Mouse (Mus musculus) 3134 (cell line): ENCODE data around the gene Smim11.

Experiments used
- DNase-seq: peaks from one replicate; pipeline ENCODE4 v3.0.0-alpha.2; 2011; ENCODE audit warnings: low spot score; ENCODE audit not compliant: insufficient read length; ENCODE audit errors: extremely low read depth

Gene Smim11

DNA sequence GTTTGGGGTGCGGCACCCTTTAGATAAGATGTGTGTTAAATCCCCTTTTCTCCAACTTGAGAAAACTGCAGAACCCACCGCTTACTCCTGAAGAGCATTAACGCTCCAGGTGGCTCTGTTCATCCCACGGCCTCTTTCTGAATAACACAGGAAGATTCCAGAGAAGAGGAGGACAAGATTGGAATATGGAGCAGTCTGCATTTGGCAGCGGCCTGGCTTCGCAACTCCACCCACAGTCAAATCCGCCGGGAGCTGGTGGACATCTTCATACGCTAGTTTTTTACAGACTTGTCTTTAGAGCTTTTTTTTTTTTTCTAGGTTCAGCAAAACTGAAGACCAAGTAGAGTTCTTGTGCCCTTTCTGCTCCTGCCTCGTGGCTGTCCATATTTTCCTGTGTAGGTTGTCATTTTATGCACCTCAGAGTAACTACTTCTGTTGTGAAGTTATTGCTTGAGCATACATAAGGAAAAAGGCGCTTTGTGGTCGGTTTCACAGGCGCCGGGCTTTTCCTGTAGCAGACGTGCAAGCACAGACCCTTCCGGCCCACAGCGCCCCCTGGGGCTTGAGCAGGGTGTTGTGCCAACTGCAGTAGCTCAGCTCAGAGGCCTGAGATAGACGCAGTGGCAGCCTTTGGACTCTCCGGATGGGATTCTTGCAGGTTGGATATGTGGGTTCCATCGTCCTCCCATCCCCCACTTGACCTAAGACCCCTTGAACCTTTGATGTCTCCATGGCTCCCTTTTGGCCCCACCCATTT is 18.4 kb downstream of the Smim11 start:
- peak; percentile 23 for DNase-seq

DNA sequence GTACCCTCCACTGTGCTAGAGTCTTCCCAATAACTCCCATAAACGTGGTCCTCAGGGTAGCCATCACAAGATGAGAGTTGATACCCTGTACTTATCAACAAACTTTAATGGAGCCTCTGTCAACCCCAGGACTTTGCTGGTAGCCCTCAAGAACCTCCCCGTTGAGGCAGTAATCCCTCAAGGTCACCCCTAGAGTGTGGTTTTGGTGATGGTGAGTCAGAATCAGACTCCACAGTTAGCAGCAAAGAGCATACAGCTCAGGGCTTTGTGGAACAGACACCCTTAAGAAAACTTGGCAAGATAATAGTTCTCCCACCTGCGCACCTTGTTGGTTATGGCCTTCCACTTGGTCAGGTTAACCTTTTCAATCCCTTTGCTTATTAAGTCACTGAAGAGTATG is 19.3 kb downstream of the Smim11 start:
- no peak for DNase-seq

DNA sequence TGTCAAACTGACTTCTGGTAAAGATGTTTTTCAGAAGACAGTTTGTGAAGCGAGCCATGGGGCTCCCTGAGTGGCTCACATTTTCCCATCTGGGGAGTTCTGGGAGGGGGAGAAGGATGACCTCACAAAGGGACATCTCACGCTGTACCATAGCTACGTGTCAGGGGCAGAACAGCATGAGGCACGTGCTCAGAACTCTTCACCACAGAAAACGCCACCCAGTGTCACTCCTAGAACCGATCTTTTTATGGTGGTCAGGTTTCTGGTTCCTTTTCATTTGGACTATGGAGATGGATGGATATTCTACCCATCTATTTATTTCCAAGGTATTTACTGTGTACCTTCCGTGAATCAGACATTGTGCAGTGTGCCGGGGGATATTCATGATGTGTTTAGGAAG is 20.3 kb downstream of the Smim11 start, which contains the start of gene Fam243:
Gene Fam243 (minus strand): TSS at position 101 of the 400 bp plus-strand sequence.
- DNase-seq = no peak

DNA sequence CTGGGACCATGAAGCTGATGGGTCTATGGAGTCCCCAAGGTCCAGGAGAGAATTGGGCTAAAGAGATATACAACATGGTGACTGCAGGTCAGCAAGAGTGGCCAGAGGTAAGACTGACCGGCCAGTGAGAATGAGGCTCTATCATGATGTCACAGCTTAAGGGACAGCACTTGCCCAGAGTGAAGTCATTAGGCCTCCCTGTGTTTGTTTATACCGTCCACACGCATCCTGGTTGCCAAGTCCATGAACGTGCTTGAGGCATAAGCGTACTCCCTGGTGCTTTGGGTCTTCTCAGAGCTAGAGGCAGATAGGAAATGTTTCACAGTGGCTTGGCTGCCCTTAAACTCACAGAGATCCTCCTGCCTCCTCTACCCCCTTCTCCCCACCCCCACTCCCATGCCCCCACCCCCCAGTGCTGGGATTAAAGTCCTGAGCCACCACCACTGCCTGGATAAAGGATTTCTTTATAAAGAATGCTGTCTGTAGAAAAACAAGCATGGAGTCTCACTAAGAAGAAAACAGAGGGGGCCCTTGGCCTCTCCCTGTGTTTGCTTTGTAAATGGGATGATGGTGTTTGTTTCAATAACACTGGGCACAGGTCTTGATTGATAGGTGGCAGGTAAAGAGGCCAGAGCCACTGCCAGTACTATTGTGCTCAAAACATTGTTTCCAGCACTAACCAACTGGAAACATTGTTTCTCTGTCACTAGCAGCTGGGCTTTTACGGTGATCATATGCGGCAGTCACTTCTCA is 23.4 kb downstream of the Smim11 start:
- DNase-seq = no peak

DNA sequence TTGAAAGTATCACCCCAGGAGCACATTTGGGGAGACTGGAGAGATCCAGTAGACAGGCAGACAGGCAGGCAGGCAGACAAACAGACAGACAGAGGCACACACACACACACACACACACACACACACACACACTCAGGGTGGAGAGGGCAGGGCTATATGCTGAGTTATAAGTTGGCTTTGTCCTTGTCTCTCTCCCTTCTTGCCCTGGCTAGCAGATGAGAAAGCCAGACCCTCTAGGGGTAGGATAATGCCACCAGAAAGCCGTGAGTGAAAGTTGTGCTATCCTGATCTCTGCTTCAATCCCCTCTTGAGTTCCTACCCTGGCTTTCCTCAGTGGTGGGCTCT is 23.9 kb downstream of the Smim11 start:
- no peak for DNase-seq

DNA sequence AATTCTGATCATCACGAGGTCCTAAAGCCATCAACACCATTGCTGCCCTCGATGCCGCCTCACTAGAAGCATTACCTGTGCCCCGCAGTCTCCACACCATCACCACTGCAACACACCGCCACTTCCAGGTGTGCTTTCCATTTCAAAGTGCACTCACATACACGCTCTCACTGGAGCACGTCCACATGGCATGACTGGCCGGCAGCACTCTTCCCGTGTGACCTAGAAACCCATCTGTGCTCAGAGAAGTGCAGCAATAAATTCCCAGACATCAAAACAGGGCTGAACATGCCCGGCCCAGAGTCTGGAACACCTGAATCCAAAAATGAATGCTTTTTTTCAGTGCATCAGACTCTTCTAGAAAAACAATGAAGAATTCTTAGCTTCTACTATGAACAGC is 26.8 kb downstream of the Smim11 start:
- DNase-seq = no peak

DNA sequence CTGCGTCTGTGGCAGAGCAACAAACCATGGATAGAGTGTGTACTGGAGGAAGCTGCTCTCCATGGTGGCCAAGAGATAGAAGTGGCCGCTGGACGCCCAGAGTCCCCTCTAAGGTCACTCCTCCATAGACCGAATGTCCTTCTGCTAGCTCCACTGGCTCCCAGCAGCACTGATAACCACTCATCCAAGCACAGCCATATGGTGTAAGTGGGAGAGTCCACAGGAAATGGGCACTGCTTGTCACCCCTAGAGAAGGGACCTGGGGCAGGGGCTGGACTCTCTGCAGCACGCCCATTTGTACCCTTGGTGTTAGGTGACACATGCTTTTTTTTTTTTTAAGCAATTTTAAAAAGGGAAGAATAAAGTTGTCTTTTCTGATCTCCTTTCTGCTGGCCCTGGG is 29.9 kb downstream of the Smim11 start:
- DNase-seq = no peak

DNA sequence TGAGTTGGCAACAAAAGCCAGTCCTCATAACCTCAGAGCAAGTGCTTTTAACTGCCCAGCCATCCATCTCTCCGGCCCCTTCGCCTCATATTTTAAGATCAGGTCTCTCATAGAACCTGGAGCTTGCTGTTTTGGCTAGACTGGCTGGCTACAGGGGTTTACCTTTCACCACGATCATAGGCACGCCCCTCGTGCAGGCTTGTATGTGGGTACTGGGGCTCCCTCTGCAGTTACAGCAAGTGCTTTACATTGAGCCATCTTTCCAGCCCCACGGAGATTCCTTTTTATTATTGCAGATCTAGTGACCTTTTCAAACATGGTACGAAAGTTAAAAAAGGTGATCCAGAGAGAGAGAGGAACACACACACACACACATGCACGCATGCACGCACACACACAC is 33.5 kb downstream of the Smim11 start:
- DNase-seq = no peak

DNA sequence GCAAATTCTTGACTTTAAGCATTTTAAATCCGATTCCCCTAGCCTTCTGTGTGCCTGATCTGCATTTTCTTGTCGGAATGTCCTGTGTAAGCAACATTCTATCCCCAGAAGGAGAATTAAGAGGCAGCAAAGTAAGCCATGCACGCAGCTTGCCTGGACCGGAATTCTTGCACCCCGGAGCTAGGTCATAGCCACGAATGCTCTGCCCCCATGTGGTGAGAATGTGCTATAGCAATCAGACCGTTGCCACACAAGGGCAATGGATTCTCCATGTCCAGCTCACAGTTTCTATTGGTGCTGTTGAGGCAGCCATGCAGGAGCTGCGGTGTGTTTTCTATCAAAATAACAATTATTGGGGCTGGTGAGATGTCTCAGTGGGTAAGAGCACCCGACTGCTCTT is 35.2 kb downstream of the Smim11 start:
- DNase-seq = no peak

DNA sequence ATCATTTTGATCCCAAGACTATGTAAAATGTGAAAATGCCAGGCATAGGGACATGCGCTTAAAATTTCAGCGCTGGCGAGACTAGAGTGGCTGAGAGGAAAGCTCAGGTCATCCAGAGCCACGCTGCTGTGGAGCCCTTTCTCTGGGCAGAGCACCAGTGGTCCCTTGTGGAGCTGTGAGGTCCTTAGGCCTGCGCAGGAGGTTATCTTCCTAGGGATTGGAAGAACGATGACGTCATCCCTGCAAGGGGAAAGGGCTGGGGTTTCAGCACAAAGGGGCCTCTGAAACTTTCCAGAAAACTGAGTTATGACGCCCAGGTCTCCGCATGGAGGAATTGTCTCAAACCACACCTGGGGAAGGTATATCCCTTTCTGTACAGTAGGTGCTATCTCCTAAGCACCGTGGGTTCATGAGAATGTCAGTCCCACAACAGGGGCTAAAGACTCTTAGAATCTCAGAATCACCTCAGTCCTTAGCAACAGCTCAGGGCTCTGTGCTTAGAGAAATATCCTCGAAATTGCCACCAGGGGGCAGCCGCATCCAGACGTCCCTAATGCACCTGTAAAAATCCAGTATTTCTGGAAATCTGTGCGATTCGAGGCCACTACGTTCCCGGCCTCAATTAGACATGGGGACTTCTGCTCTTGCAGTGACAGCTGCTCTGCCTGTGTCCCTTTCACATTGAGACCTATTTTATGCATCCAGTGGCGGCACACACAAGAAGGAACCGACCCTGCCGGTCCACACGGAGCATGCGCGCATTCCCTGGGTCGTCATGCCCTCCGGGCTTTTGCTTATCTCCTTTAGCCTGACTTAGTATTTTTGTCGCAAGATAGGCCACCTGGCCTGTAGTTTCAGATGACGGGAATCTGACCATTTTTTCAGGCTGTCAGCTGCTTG is 39.8 kb downstream of the Smim11 start:
- DNase-seq = no peak

DNA sequence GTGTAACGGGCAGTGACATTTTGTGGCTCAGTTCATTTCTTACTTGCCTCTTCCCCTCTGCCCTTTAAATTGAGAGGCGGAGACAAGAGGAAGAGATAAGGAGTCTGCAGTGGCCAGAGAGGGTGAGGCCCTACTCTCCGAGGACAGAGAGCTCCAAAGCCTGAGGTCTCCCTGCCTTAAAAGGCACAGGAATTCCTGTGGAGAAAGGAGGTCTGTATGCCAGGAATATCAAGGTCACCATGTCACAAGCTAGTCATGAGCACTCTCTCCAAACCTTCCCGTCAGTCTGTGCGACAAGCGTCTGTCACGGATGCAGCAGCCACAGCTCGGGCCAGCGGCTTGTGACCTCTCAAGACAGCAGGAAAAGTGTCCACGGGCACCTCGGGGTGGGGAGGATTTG is 44.1 kb downstream of the Smim11 start:
- no peak for DNase-seq

DNA sequence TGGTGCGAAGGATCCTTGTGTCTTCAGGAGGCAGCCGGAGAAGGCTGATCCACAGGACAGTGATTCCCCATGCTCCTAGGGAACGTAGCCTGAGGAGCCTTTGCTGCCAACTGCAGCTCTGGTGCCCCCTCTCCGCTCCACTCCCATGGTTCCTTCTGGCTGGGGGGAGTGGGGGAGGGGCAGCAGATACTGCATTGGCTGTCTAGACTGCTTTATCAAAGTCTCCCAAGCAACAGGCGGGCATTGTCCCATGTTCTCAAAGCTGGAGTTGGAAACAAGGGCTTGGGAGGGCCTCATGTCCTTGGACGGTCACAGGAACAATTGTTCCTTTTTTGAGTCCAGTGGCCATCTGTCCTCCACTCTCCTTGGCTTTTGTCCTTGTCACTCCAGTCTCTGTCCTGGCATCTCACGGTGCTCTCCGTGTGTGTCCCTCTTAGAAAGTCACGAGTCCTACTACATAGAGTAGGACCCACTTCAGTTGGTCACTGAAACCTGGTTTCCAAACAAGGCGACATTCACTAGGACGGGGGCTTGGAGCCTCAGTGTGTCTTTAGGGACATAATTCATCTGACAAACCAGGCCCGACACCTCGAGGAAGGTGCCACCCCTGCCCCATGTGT is 45.3 kb downstream of the Smim11 start:
- no peak for DNase-seq

DNA sequence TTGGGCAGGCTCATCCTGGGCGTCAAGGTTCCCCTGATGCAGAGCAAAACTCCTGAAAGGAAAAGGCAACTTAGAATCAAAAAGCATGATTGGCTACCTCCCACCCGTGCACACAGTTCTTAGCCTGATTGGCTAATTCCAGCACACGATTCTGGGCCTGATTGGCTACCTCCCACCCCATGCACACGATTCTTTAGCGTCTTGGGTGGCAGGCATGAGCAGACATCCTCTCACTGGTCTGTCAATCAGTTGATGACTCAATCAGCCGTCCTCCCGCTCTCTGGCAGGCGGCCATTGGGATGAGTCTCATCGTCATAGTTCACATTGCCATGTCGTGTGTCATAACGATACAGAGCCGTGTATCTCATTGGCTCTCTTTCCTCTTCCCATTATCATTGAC is 47.9 kb downstream of the Smim11 start:
- DNase-seq = peak; percentile 21

DNA sequence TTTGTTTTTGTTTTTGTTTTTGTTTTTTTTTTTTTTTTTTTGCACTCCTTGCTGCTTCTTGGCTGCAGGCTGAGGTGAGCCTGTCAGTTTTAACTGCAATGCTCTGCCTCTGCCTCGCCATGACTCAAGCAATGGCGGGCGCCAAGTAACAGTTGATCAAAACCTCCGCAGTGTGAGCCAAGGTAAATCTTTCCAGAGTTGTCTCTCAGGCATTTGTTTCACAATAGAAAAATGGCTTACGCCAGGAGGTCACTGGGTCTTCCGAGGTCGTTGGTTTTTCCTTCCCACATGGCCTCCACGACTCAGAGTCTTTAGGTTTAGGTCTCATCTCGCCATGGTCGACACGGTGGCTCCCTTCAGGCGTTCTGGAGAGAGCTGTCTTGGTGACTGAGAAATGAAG is 52.2 kb downstream of the Smim11 start:
- DNase-seq = no peak

DNA sequence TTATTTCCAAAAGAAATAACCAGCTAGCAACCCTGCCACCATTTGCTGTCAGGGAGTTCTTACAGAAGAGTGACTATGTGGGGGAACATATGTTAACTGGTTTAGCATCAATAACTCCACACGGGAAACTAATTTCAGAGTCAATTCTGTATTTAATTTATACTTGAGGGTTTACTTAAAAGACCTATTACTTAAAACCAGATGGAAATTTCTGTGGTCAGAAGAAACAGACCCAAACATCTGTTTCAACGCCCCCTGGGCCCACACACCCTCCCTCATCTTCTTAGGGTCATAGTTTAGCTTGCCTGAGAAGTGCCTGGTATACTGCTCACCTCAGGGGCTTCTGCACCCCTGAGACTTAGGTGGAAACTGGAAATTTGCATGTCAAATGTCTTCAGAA is 52.8 kb downstream of the Smim11 start:
- no peak for DNase-seq

DNA sequence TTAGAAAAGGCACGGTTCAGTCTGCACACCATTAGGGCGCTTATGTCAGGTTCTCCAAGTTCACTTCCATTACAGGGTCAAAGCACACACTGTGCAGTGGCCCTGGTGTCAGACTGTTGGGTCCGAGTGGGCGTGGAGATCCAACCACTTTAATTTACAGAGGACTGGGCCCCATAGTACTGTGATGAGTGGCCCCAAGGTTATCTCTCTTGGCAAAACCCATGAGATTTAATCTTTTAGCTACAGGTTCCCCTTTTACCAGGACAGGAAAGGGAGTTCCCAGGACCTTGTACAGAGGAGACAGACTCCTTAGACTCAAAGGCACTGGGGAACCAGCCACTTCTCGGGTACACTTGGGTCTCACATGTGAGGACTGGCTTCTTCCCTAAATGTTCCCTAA is 54.3 kb downstream of the Smim11 start:
- DNase-seq = no peak

DNA sequence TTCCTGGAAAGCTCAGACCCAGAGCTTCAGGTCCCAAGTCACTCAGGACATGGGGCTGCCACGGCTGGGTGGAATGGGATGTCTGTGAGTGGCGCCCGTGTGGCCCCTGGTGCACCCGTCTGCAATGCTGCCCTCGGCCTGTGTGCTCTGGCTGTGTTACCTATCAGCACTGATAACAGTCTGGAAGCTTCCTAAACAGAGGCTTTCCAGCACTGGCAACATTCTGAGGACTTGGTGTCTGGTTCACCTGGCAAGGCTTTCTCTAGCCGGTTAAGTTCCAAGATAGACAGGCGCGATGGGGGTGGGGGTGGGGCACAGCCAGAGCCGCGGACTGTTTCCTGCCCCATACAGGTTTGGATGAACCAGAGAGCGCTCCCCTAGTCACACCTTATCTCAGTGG is 54.9 kb downstream of the Smim11 start:
- DNase-seq = no peak

DNA sequence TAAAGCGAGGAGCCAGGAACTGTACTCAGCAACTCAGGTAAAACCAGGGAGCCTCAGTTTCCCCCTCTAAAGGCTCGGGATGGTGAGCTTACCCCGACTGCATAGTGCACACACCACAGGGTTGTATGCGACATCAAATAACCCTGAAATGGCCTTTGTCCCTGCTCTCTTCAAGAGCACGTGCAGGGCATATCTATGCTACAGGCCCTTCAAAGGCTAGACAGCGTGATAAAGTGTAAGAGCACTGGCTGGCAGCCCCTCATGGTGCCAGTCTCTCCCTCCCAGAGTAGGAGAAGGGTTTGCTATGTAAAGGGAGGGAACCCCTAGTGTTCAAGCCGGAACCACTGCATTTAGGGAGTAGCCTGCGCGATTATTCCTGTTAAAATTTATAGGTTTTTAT is 55.9 kb downstream of the Smim11 start:
- no peak for DNase-seq

DNA sequence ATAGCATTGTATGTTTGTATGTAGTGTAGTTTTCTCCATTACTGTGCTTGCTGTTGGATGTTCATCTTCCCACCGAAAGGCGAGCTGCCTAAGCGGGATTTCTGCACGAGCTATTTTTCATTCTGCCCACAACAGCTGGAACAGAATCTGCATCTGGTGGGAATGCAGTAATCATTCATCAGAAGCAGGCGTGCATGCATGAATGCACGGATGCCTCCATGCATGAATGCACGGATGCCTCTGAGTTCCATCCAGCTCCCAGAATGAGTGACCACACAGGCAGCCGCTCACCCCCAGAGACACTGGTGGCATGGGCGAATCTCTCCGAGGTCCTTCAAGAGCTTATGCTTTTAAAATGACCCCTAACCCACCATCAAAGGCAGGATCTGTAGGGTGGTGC is 56.5 kb downstream of the Smim11 start:
- DNase-seq = no peak

DNA sequence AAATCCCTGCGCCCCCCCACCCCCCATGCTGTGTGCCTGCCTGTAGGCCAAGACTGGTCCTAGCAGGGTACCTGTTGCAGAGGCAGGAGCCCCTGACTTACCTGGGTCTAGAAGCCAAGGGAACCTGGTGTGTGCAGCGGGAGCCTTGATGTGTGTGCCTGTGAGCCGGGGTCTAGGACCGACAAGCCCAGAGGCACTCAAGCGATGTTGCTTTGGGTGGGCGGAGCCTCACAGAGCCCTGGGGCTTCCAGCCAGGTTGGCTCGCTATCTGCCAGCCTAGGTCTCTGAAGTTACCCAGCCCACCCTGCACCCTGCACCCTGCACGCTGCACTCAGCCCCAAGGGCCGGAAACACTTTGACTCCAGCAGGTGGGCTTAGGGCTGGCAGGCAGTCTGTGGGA is 57.6 kb downstream of the Smim11 start:
- DNase-seq = no peak

DNA sequence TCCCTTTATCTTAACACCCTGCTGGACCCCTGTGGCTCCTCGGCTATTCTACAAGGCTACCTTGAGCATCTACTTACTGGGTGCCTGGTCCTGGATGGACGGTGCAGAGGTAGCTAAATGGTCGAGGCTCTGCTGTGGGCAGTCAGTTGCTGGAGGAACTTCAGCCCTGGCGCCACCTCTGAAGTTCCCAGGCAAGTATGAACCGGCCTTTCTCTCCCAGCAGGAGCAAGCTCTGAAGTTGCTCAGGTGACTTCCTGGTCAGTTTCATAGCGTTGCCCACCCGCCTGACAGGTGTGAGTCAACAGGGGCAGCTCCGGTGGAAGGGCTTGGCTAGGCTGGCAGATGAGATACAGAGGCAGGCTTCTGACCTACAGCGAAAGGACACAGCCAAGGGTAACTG is 58.1 kb downstream of the Smim11 start, which contains the start of gene Kcne1:
Gene Kcne1 (minus strand): TSS at position 240 of the 400 bp plus-strand sequence.
- DNase-seq = no peak
